Mouse (Mus musculus) ES-E14 (cell line): ENCODE measurements around the gene Mettl16.

ENCODE experiments used
- CHD2 ChIP-seq: IDR thresholded peaks from 2 replicates; pipeline ENCODE4 v1.6.1; 2014; ENCODE audit warnings: mild to moderate bottlenecking, low read depth, low read length, inconsistent platforms
- MAFK ChIP-seq: IDR thresholded peaks from 2 replicates; pipeline ENCODE4 v1.6.1; 2014; ENCODE audit warnings: mild to moderate bottlenecking, low read depth, low read length, inconsistent platforms; ENCODE audit not compliant: insufficient read depth
- ZNF384 ChIP-seq: IDR thresholded peaks from 2 replicates; pipeline ENCODE4 v1.6.1; 2012; ENCODE audit warnings: low read depth, low read length, inconsistent platforms

DNA sequence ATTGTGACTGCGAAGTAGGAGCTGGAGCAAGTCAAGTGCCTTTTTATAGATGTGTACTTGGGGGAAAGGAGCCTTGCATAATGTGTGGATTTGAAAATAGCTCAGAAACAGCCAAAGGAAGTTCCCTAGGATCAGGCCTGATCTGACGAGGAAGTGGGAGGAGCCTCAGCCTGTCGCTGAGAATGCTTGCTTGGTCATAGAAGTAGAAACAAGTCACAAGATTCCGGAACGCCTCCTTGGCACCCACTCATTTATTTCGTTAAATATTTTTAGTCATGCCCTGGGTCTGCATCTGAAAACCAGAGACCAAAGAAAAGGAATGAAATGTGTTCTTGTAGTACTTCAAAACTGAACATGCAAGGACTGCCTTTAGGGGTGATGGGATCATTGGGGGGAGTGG is 68.3 kb downstream of the Mettl16 start:
- TF ChIP-seq MAFK (no peak), ZNF384 (no peak), CHD2 (no peak)
